Mouse (Mus musculus): Measurements from ENCODE around the gene Zp1.

The Zp1 gene

DNA sequence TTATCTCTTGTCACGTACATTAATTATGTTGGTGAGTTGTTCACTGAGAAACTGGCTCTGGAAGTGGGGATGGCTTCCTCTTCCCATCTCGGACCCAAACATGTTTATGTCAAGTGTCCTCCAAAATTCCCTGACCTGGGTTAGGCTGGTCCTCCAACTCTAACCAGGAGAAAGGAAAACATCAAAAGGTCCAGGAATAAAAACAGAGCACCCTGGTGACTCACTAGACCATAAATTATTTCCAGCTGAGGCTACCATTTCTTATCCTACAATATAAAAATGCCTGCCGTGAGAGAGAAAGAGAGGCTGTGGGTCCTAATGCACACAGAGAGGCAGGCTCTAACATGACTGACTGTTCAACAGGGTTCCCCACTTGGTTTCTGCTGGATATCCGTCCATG is 3.8 kb upstream of the Zp1 start:
- no peak for DNase-seq (ENCODE audit: low read depth)

DNA sequence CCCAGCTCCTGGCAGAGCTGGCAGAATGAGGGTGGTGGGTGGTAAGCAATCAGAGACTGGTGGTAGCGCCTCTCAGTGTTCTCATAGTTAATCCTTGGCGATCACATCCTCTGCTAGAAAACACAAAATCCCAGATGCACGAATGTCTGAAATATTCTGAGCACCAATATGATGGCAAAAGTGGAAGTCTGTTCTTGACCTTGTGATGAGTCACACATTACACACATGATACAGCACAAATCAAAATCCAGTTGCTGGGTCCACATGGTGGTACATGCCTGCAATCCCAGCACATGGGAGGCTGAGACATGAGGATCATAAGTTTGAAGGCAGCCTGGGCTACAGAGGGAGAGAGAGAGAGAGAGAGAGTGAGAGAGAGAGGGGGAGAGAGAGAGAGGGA is 626 bp upstream of the Zp1 start:
- DNase-seq (ENCODE audit: low read depth): no peak

DNA sequence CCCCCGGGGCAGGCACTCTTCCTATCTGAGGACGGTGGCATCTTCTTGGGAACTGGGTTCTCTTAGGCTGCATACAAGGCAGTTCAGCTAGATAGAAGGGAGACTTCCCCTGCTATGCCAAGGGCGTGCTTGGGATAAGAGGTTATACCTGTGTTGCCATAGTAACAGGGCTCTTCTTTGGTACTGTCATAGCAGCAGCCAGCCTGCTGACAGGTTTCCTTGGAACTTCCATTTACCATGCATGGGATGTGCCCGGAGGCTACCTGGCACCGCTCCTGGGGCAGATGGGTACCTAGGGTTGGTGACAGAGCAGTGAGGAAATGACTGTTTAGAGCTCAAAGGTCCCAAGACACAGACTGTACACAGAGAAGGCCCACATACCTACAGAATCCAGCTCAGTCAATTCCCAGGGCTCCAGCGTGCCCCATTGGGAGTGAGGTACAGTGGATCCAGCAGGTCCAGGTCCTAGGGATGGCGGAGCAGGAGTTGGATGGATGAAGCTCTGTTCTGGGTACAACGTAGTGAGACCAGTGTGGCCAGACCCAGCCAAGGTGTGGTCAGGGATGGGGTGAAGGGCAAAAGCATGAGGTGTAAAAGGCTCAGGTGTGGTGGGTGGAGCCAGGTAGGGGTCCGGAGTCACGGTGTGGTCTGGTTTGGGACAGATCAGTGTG is 2.0 kb downstream of the Zp1 start:
- DNase-seq (ENCODE audit: low read depth): no peak

- no peak for DNase-seq (ENCODE audit: low read depth)
These were observed 3.9 kb downstream of the Zp1 start for GRCm38 (mm10) chr19:10916506-10916905.

- no peak for DNase-seq (ENCODE audit: low read depth)
These were observed 5.6 kb downstream of the Zp1 start for GRCm38 (mm10) chr19:10914870-10915269.

DNA sequence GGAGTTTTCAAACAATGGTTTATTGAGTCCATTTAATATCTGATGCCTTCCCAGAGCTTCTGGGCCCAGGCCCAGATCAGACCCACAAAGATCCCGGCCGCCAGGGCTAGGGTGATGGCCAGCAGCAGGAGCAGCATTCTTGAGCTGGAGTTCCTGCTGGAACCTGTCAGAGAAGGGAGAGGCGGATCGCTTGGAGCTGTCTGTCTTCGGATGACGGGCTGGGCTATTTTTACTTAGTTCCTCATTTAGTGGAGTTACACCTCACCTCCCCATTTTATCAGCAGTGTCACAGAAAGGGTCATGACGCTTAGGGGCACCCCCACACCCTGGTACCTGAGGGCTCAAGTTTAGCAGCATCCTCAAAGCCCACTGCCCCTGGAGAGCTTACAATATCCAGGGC is 6.1 kb downstream of the Zp1 start:
- DNase-seq (ENCODE audit: low read depth): no peak

GRCm38 (mm10) chr19:10909087-10909721 is 11.2 kb downstream of the Zp1 start:
- no peak for DNase-seq (ENCODE audit: low read depth)

DNA sequence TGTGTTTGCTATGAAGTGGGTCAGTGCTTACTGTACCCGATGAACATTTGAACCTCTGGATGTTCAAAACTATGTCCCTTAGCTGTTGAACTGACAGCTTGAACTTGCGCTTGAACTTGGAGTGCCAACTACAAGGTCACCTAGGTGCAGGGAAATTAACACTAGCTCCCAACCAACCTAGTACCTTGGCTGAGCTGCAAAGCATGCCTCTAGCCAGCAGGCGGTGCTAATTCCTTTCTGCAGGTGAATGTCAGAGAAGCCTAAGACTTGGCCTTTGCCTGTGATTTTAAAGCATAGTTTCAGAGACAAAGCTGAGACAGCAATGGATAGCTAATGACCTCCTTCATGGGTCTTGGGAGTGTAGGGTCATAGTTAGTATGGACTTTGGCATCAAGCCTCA is 12.5 kb downstream of the Zp1 start:
- DNase-seq (ENCODE audit: low read depth): peak; percentile 45

DNA sequence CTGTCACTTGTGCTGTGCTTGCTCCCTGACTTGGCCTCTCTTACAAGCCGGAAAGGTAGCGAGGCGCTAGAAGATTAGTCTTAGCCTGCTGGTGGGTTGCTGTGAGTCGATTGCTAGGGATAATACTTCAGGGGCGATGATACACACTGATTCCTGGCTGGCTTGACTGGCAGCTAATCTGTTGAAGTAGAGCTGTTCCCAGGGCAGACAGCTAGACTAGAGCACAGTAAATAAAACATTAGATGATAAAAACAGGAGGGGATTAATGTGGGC is 14.8 kb downstream of the Zp1 start:
- DNase-seq (ENCODE audit: low read depth): no peak

DNA sequence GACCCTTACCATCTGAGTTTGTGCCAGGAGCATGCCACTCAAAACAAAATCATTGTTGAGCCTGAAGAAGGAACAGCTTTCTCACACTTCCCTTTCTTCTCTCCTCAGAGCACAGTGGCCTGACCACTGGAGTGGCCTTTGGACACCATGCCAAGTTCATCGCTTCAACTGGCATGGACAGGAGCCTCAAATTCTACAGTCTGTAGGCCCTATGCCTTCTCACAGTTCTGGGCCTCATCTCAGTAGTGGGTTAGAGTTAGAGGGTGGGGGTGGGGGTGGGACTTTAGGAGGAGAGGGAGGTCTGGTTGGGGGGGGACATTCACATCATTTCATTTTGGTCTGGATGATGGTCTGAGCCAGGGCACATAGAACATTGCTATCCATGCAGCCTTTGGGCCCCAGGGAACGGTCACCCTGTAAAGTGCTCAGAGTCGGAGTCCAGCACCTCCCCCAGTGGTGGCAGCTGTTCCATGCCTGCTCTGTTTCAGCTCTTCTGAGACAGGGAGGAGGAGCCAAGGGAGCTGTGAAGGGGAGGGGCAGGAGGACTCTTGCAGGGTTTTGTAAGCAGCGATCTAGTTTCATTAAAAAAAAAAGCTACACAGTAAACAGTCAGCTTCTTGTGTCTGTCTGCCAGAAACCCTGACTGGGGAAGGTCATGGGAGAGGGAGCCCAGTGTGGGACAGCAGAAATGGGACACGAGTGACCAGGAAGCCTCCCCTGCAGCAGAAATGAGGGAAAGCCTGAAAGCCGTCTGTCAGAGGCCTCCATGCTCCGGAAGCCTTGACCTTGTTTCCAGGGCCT is 15.3 kb downstream of the Zp1 start:
- DNase-seq (ENCODE audit: low read depth): no peak

- DNase-seq (ENCODE audit: low read depth): no peak
These were observed 15.9 kb downstream of the Zp1 start for GRCm38 (mm10) chr19:10904512-10904911.

GRCm38 (mm10) chr19:10901046-10901445 is 19.4 kb downstream of the Zp1 start:
- no peak for DNase-seq (ENCODE audit: low read depth)

- DNase-seq (ENCODE audit: low read depth): no peak
These were observed 20.1 kb downstream of the Zp1 start for GRCm38 (mm10) chr19:10900315-10900714.

GRCm38 (mm10) chr19:10897491-10897890 is 22.9 kb downstream of the Zp1 start:
- DNase-seq (ENCODE audit: low read depth): no peak

- no peak for DNase-seq (ENCODE audit: low read depth)
These were observed 23.6 kb downstream of the Zp1 start for GRCm38 (mm10) chr19:10896849-10897248.

- DNase-seq (ENCODE audit: low read depth): no peak
These were observed 24.7 kb downstream of the Zp1 start for GRCm38 (mm10) chr19:10895708-10896107.

DNA sequence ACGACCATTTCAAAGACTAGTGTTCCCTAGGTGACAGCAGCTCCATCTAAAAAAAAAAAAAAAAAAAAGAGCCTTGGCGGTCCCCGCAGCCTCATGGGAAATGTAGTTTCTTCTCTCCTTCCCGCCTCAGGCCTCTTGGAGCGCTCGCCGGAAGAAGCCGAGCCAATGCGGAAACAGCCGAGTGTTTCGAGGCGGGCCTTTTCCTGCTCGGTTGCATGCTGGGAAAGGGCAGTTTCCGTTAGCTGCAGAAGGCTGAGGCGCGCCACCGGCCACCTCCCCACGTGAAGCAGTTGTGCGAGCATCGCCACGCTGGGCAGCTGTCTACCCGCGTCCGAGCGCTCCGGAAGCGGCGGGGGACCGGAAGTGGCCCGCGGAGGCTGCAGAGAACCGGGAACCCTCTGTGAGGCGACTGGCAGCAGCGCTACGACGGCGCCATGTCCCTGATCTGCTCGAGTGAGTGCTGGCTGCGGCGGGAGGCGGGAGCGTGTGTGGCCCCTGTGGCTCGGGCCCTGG is 25.4 kb downstream of the Zp1 start, which contains the start of gene Prpf19:
TSS of gene Prpf19 (plus strand) at position 216 of the 513 bp plus-strand sequence.
- DNase-seq (ENCODE audit: low read depth): peak; percentile 94

DNA sequence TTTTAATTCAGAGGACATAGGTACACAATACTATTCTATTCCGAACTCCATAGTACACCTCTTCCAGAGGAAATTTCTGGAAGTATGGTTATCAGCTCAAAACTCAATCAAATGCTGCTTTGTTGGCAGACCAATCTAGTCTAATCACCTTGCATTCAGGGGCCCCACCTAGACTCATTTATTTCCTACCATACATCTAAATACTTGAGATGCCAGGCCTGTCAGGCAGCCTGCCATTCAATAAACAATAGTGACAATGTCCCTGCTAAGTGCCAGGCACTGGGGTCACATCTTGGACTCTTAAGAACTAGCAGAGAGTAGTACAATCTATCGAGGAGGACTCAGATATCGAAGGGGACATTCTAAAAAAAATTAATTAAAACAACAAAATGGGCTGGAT is 28.2 kb downstream of the Zp1 start:
- no peak for DNase-seq (ENCODE audit: low read depth)

GRCm38 (mm10) chr19:10881426-10882154 is 38.8 kb downstream of the Zp1 start, which contains the start of gene Tmem109:
TSS of gene Tmem109 (minus strand) at chr19:10882001.
- peak; percentile 85 for DNase-seq (ENCODE audit: low read depth)

- DNase-seq (ENCODE audit: low read depth): no peak
These were observed 39.4 kb downstream of the Zp1 start for GRCm38 (mm10) chr19:10880975-10881425.

- DNase-seq (ENCODE audit: low read depth): peak; percentile 53
These were observed 40.1 kb downstream of the Zp1 start for GRCm38 (mm10) chr19:10880085-10880974.

All from c-Kit-positive CD71-negative TER-119-negative erythroid progenitor cells, embryonic 14.5 days (primary cell).